Mouse (Mus musculus) large intestine, adult 2 months (tissue): ENCODE measurements around the gene Ptprn2. TPM values are rescaled to one million over a fixed set of nuclear protein-coding genes. Genes with fewer than 3 reads are reported as not detected.

ENCODE experiments used
- DNase-seq: peaks from one replicate; pipeline ENCODE4 v3.0.0-alpha.2; 2012; ENCODE audit warnings: low read depth, low spot score
- WGBS: fragments of 180-500 bp; shearing (Covaris S2); methylation state at CpG from one replicate; pipeline ENCODE4 v1.1.7; 2018; 5-methylcytosine and 5-hydroxymethylcytosine counted together
- polyA plus RNA-seq: library from polyadenylated mRNA; depleted of rRNA; stranded (reverse); fragments of >200 nt; gene quantifications from 2 replicates; pipeline ENCODE4 v1.2.3, GENCODE M21; 2012

Ptprn2 gene
- polyA plus RNA-seq, 1 experiment = 11.6 TPM

GRCm38 (mm10) chr12:117172529-117172884 lies 687.0 kb downstream of the Ptprn2 start:
- no peak for DNase-seq
- WGBS = 63% methylated on average over 2 of the region's 2 CpGs

GRCm38 (mm10) chr12:117172885-117173529 lies 687.5 kb downstream of the Ptprn2 start:
- no peak for DNase-seq
- 39% methylated on average over 11 of the region's 11 CpGs for WGBS

- 60% methylated on average over 3 of the region's 3 CpGs for WGBS
- no peak for DNase-seq
Observed at GRCm38 (mm10) chr12:117174189-117174588, 688.7 kb downstream of the Ptprn2 start.

GRCm38 (mm10) chr12:117175072-117175681 lies 689.7 kb downstream of the Ptprn2 start:
- 81% methylated on average over 15 of the region's 15 CpGs for WGBS
- DNase-seq = no peak

- 79% methylated on average over 13 of the region's 13 CpGs for WGBS
- DNase-seq = no peak
Observed at GRCm38 (mm10) chr12:117176259-117176823, 690.8 kb downstream of the Ptprn2 start.

- WGBS = 77% methylated on average over 3 of the region's 3 CpGs
- no peak for DNase-seq
Observed at GRCm38 (mm10) chr12:117187167-117187566, 701.6 kb downstream of the Ptprn2 start.

- 73% methylated on average over 4 of the region's 4 CpGs for WGBS
Observed at GRCm38 (mm10) chr12:117192001-117192400, 706.5 kb downstream of the Ptprn2 start.

GRCm38 (mm10) chr12:117196721-117197425 lies 711.4 kb downstream of the Ptprn2 start:
- DNase-seq = no peak
- WGBS = 25% methylated on average over 12 of the region's 12 CpGs

More at GRCm38 (mm10) chr12:117192001-117192400, 706.5 kb downstream of the Ptprn2 start:
- no peak for DNase-seq

GRCm38 (mm10) chr12:117198093-117198492 lies 712.6 kb downstream of the Ptprn2 start:
- 89% methylated on average over 8 of the region's 8 CpGs for WGBS

GRCm38 (mm10) chr12:117200117-117200516 lies 714.6 kb downstream of the Ptprn2 start:
- WGBS = 17% methylated on average over 9 of the region's 9 CpGs
- DNase-seq = no peak

More at GRCm38 (mm10) chr12:117198093-117198492, 712.6 kb downstream of the Ptprn2 start:
- no peak for DNase-seq

GRCm38 (mm10) chr12:117200590-117200989 lies 715.1 kb downstream of the Ptprn2 start:
- WGBS = 43% methylated on average over 5 of the region's 5 CpGs
- no peak for DNase-seq

- DNase-seq = no peak
- 73% methylated on average over 7 of the region's 7 CpGs for WGBS
Observed at GRCm38 (mm10) chr12:117203506-117203905, 718.0 kb downstream of the Ptprn2 start.

- no peak for DNase-seq
Observed at GRCm38 (mm10) chr12:117204905-117205304, 719.4 kb downstream of the Ptprn2 start.

GRCm38 (mm10) chr12:117207421-117208120 lies 722.1 kb downstream of the Ptprn2 start:
- WGBS = 13% methylated on average over 4 of the region's 4 CpGs
- DNase-seq = no peak

GRCm38 (mm10) chr12:117210467-117210866 lies 724.9 kb downstream of the Ptprn2 start:
- 92% methylated on average over 4 of the region's 4 CpGs for WGBS
- no peak for DNase-seq

- WGBS = 61% methylated on average over 1 of the region's 1 CpGs
Observed at GRCm38 (mm10) chr12:117213531-117213930, 728.0 kb downstream of the Ptprn2 start.

GRCm38 (mm10) chr12:117214272-117214671 lies 728.8 kb downstream of the Ptprn2 start:
- DNase-seq = no peak
- 69% methylated on average over 4 of the region's 4 CpGs for WGBS

More at GRCm38 (mm10) chr12:117213531-117213930, 728.0 kb downstream of the Ptprn2 start:
- no peak for DNase-seq

- 65% methylated on average over 5 of the region's 5 CpGs for WGBS
- DNase-seq = no peak
Observed at GRCm38 (mm10) chr12:117214919-117215318, 729.4 kb downstream of the Ptprn2 start.

GRCm38 (mm10) chr12:117221909-117222308 lies 736.4 kb downstream of the Ptprn2 start:
- 70% methylated on average over 4 of the region's 4 CpGs for WGBS
- DNase-seq = no peak

GRCm38 (mm10) chr12:117224036-117224435 lies 738.5 kb downstream of the Ptprn2 start:
- 66% methylated on average over 1 of the region's 1 CpGs for WGBS
- DNase-seq = no peak
